Mouse (Mus musculus): ENCODE results near the gene Hist1h2bf. TPM values are rescaled to one million over a fixed set of nuclear protein-coding genes. Genes with fewer than 3 reads are reported as not detected.
A peak's percentile ranks its signal among the peaks of the same experiment; 100 is the strongest.
"Not testable (repeated sequence)": the region's sequence is repeated elsewhere in the genome, so short reads cannot be mapped to it uniquely, and the experiment has no call there.

Gene Hist1h2bf
- total RNA-seq, 2 experiments from 2014 or later: 449 to 744 TPM

DNA sequence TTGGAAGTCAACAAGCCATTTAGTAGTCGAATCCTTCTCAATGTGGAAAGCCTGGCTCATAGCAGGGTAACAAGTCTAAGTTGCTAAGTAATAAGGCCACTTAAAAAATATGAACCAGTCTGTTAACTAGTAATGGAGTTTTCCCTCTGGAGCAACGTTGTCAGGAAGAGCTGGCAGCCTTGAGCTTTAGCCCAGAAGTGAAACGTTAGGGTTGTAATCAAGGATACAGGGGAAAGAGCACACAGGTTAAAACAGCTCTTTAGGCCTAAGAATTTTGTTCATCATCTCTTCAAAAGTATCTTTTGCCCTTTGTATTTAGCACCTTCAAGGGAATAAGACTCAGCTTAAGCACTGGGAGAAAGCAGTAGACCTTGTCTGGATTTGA, 23.2 kb downstream of the Hist1h2bf start:
- ATAC-seq (ENCODE audit: poor library complexity, severe bottlenecking): no peak

DNA sequence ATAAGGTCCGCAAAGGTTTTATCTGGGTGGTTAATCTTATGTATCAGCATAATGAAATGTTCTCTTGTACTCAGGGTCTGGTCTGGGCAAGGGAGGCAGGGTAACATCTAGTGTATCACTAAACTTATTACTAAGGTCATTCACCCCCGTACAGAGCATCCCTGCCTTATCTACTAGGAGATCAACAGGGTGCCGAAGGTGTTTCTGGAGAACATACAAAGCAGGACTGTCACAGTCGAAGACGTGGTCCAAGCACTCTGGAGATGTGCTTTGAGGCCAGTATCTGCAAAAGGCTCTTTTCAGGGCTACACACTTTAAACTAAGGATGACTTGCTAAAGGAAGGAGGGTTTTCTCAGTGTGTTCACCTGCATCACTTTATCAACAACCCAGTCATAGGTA, 27.3 kb downstream of the Hist1h2bf start:
- no peak for ATAC-seq (ENCODE audit: poor library complexity, severe bottlenecking)

DNA sequence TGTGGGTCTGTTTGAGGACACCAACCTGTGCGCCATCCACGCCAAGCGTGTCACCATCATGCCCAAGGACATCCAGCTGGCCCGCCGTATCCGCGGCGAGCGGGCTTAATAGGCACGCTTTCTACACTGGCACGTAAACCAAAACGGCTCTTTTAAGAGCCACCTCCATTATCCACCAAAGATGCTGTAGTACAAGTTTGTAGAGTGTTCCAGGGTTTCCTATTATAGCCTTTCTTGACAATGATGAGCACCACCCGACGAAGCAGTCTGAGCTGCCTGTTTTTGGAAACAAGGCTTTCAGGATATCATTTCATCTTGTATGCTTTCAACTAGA, 29.2 kb downstream of the Hist1h2bf start:
- ATAC-seq (ENCODE audit: poor library complexity, severe bottlenecking): peak; percentile 14; the same call in 1 of the 2 replicates

DNA sequence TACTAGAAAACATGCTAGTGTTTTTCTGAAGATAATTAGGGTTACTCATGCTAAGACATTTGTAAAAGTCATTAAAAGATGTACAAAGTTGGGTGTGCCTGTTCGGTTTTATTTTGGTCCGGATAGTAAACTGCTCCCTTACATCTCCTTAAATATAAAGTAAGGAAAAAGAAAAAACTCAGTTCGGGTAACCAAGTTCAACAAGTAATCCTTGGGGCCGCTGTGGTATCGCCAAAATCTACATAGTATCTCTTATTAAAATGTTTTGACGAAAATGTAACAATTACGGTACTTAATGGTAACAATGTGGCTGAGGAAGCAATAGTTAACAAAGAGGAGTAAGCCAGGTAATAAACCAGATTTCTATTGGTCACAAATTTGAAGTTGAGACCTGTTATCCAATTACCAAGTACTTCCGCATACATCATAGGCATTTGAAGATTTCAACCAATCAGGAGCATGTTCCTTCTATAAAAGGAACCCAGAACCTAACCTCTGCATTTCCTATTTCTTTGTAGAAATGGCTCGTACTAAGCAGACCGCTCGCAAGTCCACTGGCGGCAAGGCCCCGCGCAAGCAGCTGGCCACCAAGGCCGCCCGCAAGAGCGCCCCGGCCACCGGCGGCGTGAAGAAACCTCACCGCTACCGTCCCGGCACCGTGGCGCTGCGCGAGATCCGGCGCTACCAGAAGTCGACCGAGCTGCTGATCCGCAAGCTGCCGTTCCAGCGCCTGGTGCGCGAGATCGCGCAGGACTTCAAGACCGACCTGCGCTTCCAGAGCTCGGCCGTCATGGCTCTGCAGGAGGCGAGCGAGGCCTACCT, 29.8 kb downstream of the Hist1h2bf start, which contains the start of gene Hist1h3f:
Hist1h3f (plus strand) TSS at position 88 of the 822 bp plus-strand sequence.
- ATAC-seq (ENCODE audit: poor library complexity, severe bottlenecking): peak; percentile 83

DNA sequence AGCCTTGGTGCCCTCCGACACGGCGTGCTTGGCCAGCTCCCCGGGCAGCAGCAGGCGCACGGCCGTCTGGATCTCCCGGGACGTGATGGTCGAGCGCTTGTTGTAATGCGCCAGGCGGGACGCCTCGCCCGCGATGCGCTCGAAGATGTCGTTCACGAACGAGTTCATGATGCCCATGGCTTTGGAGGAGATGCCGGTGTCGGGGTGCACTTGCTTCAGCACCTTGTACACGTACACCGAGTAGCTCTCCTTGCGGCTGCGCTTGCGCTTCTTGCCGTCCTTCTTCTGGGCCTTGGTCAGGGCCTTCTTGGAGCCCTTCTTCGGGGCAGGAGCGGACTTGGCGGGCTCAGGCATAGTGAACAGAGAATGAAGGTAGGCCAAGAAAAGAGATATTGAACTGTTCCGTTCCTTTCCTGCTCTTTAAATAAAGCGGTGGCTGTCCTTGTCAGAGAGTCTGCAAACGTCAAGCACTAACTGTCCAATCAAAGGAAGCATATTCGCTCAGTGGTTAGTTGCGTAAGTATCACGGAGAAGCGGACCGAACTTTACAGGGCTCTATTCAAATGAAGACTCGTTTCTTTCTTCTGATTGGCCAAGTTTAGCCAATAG, 30.9 kb downstream of the Hist1h2bf start, which contains the start of gene Hist1h2bh:
Hist1h2bh (minus strand) TSS at position 394 of the 609 bp plus-strand sequence.
- peak; percentile 88 for ATAC-seq (ENCODE audit: poor library complexity, severe bottlenecking)

DNA sequence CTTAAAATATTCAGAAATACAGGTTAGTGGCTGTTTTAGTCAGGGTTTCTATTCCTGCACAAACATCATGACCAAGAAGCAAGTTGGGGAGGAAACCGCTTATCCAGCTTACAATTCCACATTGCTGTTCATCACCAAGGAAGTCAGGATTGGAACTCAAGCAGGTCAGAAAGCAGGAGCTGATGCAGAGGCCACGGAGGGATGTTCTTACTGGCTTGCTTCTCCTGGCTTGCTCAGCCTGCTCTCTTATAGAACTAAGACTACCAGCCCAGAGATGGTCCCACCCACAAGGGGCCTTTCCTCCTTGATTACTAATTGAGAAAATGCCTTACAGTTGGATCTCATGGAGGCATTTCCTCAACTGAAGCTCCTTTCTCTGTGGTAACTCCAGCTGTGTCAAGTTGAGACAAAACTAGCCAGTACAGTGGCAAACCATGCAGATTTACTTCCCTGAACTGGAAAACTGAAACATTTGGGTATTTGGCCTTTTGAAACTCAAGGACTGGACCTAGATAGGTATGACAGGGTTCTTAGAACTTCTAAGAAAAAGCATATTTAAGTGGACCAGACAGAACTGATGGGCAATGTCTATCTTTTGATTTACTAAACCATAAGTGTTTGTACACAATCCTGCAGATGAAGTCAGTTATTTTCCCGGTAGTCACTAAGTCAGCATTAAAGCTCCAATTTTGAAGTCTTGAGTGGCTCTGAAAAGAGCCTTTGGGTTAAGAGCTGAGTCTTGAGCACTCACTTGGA, 31.6 kb downstream of the Hist1h2bf start:
- ATAC-seq (ENCODE audit: poor library complexity, severe bottlenecking): not testable (repeated sequence)

DNA sequence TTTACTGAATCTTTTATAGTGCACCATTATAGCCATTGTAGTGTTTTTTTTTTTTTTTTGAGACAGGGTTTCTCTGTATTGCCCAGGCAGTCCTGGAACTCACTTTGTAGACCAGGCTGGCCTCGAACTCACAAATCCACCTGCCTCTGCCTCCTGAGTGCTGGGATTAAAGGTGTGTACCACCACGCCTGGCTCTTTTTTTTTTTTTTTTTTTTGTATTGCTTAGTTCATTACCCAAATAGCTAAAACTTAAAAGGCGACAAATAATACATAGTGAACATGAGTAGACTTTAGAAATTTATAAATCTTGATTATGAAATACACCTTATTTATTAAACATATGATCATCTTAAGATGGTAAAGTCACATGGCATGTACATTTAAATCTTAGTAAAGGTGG, 32.5 kb downstream of the Hist1h2bf start:
- no peak for ATAC-seq (ENCODE audit: poor library complexity, severe bottlenecking)

DNA sequence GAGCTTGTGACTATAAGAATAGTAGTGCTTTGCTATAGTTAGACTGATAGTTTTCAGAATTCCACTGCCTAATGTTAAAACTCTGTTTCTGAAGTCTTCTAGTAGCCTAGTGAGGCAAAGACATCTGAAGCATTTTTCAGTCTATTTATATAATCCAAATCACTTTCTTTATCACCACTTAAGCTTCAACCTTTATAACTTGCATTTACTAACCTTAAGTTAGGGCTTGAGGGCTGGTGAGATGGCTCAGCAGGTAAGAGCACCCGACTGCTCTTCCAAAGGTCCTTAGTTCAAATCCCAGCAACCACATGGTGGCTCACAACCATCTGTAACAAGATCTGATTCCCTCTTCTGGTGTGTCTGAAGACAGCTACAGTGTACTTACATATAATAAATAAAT, 34.2 kb downstream of the Hist1h2bf start:
- ATAC-seq (ENCODE audit: poor library complexity, severe bottlenecking): not testable (repeated sequence)

DNA sequence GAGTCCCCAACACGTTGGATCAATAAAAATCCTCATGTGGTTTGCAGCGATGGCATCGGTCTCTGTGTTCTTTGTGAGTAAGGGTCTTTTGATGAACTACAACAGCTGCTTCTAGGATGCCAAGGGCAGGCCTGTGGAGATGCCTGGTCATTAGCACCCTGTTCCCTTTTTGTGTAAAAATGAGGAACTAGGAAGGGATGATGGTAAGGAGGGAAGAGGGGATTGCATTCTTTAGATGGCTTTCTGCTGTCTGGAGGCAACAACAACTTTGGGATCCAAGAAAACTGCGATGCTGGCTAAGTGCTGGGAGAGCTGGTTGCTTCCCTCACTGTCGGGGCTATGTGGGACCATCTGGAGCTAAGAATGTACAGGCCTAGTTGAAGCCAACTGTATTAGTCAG, 35.7 kb downstream of the Hist1h2bf start:
- ATAC-seq (ENCODE audit: poor library complexity, severe bottlenecking): peak; percentile 39; the same call in 1 of the 2 replicates

DNA sequence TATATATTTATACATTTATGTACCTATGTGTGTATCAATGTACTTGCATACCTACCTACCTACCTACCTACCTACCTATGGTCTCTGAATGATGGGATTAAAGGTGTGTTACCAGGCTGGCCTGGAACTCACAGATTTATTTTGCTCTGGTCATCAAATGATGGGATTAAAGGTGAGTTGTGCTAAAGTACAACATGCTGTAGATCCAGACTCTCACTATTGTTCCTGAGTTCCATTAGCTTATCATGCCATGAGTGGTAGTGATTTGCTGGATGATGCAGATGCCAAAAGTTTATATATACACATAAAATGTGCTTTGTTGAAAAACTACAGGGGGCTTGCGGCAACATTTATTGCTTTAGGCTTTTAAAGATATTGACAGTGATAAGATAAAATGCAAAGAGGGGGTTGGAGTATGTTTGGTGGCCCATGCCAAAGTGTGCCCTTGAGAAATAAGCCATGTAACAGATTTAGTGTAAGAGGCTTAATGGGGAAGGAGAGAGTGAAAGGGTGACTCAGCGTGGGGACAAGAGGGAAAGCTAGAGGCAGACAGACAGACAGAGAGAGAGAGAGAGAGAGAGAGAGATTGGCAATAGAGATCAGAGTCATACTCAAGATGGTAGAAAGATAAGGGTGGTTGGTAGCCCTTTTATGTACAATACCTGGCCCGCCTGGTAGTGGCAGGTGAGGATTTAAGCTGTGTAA, 36.8 kb downstream of the Hist1h2bf start:
- no peak for ATAC-seq (ENCODE audit: poor library complexity, severe bottlenecking)

DNA sequence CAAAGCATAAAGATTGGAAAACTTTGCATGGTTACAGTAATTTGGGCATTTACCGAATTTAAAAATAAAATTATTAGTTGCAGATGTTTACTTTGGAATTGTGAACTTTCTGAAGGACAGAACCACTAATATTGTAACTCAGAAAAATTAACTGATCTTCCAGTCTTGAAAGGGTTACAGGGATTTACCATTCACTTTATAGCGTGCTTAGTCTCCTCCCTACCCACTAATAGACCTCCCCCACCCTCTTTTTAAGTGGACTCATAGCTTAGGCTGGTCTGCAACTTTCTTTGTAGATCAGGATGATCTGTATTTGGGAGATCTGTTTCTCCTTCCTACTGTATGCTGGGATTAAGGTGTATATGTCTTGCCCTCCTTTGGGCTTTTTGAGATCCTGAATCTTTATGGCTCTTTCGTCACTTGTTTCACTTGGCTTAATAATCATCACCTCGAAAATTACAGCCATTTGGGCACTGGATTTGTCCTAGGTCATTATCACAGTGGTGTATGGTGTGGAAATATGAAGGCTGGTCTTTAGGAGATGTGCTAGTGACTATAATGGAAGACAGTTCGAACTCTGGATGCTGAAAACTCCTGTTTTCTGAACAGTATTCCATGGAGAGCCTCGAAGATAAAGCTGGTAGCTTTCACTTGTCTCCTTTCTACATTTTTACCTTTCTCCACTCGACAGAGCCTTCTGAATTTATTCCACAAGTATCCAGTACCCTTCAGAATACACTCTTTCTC, 37.7 kb downstream of the Hist1h2bf start:
- ATAC-seq (ENCODE audit: poor library complexity, severe bottlenecking): no peak

DNA sequence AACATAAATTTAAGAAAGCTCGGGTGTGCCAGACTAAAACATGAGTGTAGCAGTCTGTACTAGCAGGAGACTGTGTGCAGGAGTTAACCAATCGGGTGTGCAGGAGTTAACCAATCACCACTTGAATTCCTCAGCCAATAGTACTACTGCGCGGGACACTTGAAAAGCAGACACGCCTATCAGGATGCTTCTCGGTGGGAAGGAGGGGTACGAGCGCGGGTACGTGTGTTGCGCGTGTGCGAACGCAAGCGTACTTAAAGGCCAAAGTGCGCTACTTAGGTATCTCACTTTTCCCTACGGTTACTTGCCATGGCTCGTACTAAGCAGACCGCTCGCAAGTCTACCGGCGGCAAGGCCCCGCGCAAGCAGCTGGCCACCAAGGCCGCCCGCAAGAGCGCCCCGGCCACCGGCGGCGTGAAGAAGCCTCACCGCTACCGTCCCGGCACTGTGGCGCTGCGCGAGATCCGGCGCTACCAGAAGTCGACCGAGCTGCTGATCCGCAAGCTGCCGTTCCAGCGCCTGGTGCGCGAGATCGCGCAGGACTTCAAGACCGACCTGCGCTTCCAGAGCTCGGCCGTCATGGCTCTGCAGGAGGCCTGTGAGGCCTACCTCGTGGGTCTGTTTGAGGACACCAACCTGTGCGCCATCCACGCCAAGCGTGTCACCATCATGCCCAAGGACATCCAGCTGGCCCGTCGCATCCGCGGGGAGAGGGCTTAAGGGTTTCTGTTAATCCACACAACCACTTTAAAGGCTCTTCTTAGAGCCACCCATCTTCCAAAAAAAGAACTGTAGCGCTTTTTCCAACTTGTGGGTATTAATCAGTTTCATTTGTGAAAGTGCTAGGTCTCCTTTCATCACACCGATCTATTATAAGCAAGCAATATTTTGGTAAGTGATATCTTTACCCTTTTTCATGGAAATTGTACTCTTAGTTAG, 38.6 kb downstream of the Hist1h2bf start, which contains the start of gene Hist1h3g:
Hist1h3g (plus strand) TSS at position 286 of the 939 bp plus-strand sequence.
- ATAC-seq (ENCODE audit: poor library complexity, severe bottlenecking): peak; percentile 67

DNA sequence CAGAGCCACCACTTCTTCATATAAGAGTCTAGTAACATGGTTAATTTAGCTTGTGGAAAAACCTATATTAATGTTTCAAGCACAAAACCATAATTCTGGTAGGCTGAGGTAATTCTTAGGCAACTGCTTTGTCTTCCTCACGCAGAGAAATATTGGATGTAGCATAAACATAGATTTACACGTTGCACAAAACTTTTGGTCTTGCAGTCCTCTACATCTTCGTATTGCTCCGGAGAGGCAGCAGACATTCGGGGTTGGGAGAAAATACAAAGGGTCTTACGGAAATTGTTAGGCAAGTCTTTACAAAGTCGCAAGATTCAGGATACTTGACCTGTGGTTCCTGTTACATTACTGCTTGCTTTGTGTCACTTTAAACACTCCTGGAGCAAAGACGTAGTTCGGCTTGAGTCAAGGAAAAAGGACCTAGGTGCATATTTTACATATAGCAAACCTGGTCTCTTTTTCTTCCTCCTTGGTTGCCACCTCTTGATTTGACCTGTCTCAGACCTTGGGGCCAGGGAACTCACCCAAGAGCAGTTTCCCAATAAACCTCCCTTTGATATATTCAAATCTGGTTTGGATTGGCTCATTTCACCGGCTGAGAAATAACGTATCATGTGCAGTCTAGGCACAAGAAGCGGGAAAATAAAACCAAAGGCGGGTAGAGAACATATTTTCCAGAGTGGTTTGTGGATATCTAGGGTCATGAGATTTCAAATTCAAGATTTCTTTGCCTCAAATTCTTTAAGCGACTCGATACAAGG, 39.4 kb downstream of the Hist1h2bf start:
- no peak for ATAC-seq (ENCODE audit: poor library complexity, severe bottlenecking)

DNA sequence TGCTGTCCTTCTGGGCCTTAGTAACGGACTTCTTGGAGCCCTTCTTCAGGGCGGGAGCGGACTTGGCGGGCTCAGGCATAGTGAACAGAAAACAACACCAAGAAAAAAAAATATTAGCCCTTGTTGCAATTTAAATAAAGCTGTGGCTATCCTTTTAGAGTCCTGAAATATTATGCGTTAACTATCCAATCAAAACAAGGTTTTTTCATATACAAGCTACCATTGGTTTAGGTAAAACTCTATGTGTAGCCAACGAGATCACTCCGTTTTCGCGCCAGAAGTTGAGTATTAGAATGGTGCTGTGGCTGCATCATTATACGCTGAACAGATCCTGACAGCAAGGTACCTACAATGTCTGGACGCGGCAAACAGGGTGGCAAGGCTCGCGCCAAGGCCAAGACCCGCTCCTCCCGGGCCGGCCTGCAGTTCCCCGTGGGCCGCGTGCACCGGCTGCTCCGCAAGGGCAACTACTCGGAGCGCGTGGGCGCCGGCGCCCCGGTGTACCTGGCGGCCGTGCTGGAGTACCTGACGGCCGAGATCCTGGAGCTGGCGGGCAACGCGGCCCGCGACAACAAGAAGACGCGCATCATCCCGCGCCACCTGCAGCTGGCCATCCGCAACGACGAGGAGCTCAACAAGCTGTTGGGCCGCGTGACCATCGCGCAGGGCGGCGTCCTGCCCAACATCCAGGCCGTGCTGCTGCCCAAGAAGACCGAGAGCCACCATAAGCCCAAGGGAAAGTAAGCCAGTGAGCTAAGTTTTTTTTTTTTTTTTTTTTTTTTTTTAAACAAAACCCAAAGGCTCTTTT, 40.2 kb downstream of the Hist1h2bf start, which contains the start of gene Hist1h2af:
Hist1h2af (plus strand) TSS at position 347 of the 808 bp plus-strand sequence.
- ATAC-seq (ENCODE audit: poor library complexity, severe bottlenecking): peak; percentile 15

DNA sequence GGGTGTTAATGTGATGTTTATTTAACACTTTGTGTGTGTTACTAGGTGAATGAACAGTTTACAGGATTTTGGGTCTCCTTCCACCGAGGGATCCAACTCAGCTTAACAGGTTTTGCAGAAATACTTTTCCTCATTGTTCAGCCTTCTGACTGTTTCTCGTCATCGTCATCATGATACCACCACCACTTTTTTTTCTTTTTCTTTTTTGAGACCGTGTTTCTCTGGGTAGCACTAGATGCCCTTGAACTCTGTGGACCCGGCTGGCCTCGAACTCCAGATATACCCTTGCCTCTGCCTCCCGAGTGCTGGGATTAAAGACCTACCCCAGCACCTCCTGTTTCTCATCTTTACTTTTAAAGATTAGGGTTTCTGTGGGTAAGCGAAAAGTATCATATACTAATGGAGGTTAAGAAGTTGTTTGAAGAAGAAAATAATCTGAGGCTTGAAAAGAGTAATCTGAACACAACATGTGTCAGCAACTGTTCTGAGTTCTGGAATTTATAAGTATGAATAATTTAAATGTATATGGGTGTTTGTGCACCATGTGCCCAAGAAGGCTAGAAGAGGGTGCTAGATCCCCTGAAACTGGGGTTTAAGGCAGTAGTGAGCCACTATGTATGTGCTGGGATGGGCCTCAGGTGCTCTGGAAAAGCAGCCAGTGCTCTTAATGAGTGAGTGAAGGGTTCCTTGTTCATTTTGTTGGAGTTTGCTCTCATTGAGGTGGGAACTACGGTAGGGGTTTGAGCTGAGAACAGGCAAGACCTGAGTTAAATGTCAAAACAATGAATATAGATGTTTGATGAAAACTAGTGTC, 41.5 kb downstream of the Hist1h2bf start:
- ATAC-seq (ENCODE audit: poor library complexity, severe bottlenecking): no peak

Measured in megakaryocyte, adult 5-6 weeks (primary cell).